Mouse (Mus musculus) spleen, adult 2 months (tissue): ENCODE measurements around the gene Psmc3.

ENCODE experiments used
- CTCF ChIP-seq: fragments of 200-500 bp; IDR thresholded peaks from 2 replicates; pipeline ENCODE4 v1.5.1; 2011; ENCODE audit warnings: mild to moderate bottlenecking, inconsistent platforms; ENCODE audit not compliant: insufficient read depth, insufficient read length, insufficient replicate concordance; ENCODE audit errors: extremely low read depth
- POLR2A ChIP-seq: fragments of 200-500 bp; IDR thresholded peaks from 2 replicates; pipeline ENCODE4 v1.6.1; 2011; ENCODE audit warnings: low read depth, low read length, inconsistent platforms

GRCm38 (mm10) chr2:91027391-91028214 is 26.2 kb upstream of the Psmc3 start:
- TF ChIP-seq POLR2A (no peak), CTCF (no peak)
